Mouse (Mus musculus): Measurements from ENCODE around the gene Dpp9. TPM values are rescaled to one million over a fixed set of nuclear protein-coding genes. Genes with fewer than 3 reads are reported as not detected.

Dpp9 gene
- total and polyA plus RNA-seq, 3 experiments = 13.5 to 37.9 (median 23.0) TPM

GRCm38 (mm10) chr17:56196860-56197259 lies 21.8 kb downstream of the Dpp9 start:
- dilution Hi-C loops (cut with MboI; ENCODE audit: extremely low pct_ligation_motif_present, extremely low pct_unique_long_range_greater_than_20kb, low sequenced_read_pairs) (no loop called here), in situ Hi-C loops (cut with MboI; ENCODE audit: low pct_ligation_motif_present, low pct_unique_long_range_greater_than_20kb, low sequenced_read_pairs) (no loop called here)
- no peak overlapping the region for H3K9ac ChIP-seq (ENCODE audit: insufficient read depth, low read depth)
- peaks cover 68 to 90% of the 10 kb centered on the region in 2 experiments for H3K36me3 ChIP-seq (replicated peaks in 1 of 2; ENCODE audit: control insufficient read depth in 1 of 2, insufficient read depth in 1 of 2, low read length in 1 of 2)
- TF ChIP-seq ZKSCAN1 (IDR thresholded peaks at IDR 0.05; ENCODE audit: borderline replicate concordance, low read depth, low read length) = no peak
- no peak for TF ChIP-seq JUN (IDR thresholded peaks at IDR 0.05; ENCODE audit: insufficient read depth, low read depth, low read length)
- TF ChIP-seq TBP (conservative IDR thresholded peaks at IDR 0.05; ENCODE audit: low read depth, low read length) = no peak
- no peak for TF ChIP-seq CHD2 (IDR thresholded peaks at IDR 0.05; ENCODE audit: low read length)
- no peak for TF ChIP-seq MEF2A (IDR thresholded peaks at IDR 0.05; ENCODE audit: borderline replicate concordance, low read depth, low read length)
- TF ChIP-seq ZC3H11A (IDR thresholded peaks at IDR 0.05; ENCODE audit: low read depth, low read length) = no peak
- peak; percentile 60 for TF ChIP-seq RAD21 (IDR thresholded peaks at IDR 0.05; ENCODE audit: low read depth, low read length)
- TF ChIP-seq BHLHE40 (IDR thresholded peaks at IDR 0.05; ENCODE audit: low read depth, low read length) = no peak
- no peak for TF ChIP-seq IRF4 (IDR thresholded peaks at IDR 0.05; ENCODE audit: low read depth, low read length)
- TF ChIP-seq USF2 (conservative IDR thresholded peaks at IDR 0.05; ENCODE audit: low read depth, low read length) = no peak
- TF ChIP-seq ZMIZ1 (IDR thresholded peaks at IDR 0.05; ENCODE audit: low read depth, low read length) = no peak
- no peak for TF ChIP-seq MAZ (IDR thresholded peaks at IDR 0.05; ENCODE audit: low read depth, low read length)
- no peak for TF ChIP-seq RCOR1 (conservative IDR thresholded peaks at IDR 0.05; ENCODE audit: low read depth, low read length)
- TF ChIP-seq SMC3 (IDR thresholded peaks at IDR 0.05; ENCODE audit: low read depth, low read length) = peak; percentile 36
- no peak for TF ChIP-seq TCF12 (IDR thresholded peaks at IDR 0.05; ENCODE audit: low read depth, low read length)
- TF ChIP-seq CHD1 (IDR thresholded peaks at IDR 0.05; ENCODE audit: low read depth, low read length) = no peak
- TF ChIP-seq PAX5 (IDR thresholded peaks at IDR 0.05; ENCODE audit: low read length) = no peak
- no peak for TF ChIP-seq ELF1 (IDR thresholded peaks at IDR 0.05; ENCODE audit: low read depth, low read length)
- peak in 1 of 2 experiments; percentile 70; a peak in 3 of 4 replicates for TF ChIP-seq CTCF (conservative IDR thresholded peaks at IDR 0.05 in 1 of 2, IDR thresholded peaks at IDR 0.05 in 1 of 2; ENCODE audit: low read depth in 2 of 2, low read length in 2 of 2)
- no peaks in the 10 kb centered on the region for H3K27me3 ChIP-seq (replicated peaks)
- H3K9me3 ChIP-seq (replicated peaks; ENCODE audit: low read length) = peaks cover 8% of the 10 kb centered on the region
- H3K4me2 ChIP-seq (ENCODE audit: insufficient read depth, low read depth, poor library complexity, severe bottlenecking) = no peak overlapping the region
- H3K27ac ChIP-seq (ENCODE audit: insufficient read depth, low read depth) = no peak overlapping the region
- no peaks in the 10 kb centered on the region for H3K79me2 ChIP-seq (replicated peaks; ENCODE audit: control insufficient read depth, extremely low read depth, insufficient read depth, poor library complexity, severe bottlenecking)
- peaks cover 0 to 4% of the 10 kb centered on the region in 2 experiments; a peak in 2 of 4 replicates for H3K4me1 ChIP-seq (ENCODE audit: control insufficient read depth in 1 of 2, insufficient read depth in 2 of 2)
- no peak overlapping the region for H3K4me3 ChIP-seq (replicated peaks in 1 of 3; ENCODE audit: low read depth in 2 of 3, low read length in 2 of 3, poor library complexity in 1 of 3)
- DNase-seq (ENCODE audit: extremely low read depth) = no peak

- no peak overlapping the region for H3K4me3 ChIP-seq (replicated peaks in 1 of 3; ENCODE audit: low read depth in 2 of 3, low read length in 2 of 3, poor library complexity in 1 of 3)
Observed at GRCm38 (mm10) chr17:56194765-56195164, 23.9 kb downstream of the Dpp9 start.

More at GRCm38 (mm10) chr17:56194765-56195164, 23.9 kb downstream of the Dpp9 start:
- dilution Hi-C loops (cut with MboI; ENCODE audit: extremely low pct_ligation_motif_present, extremely low pct_unique_long_range_greater_than_20kb, low sequenced_read_pairs) = no loop called here
- Histone ChIP-seq H3K27me3 (replicated peaks) (no peaks in the 10 kb centered on the region), H3K4me2 (ENCODE audit: insufficient read depth, low read depth, poor library complexity, severe bottlenecking) (no peak overlapping the region), H3K27ac (ENCODE audit: insufficient read depth, low read depth) (no peak overlapping the region), H3K9ac (ENCODE audit: insufficient read depth, low read depth) (no peak overlapping the region), H3K79me2 (replicated peaks; ENCODE audit: control insufficient read depth, extremely low read depth, insufficient read depth, poor library complexity, severe bottlenecking) (no peaks in the 10 kb centered on the region), H3K9me3 (replicated peaks; ENCODE audit: low read length) (peaks cover 8% of the 10 kb centered on the region), H3K4me1 (ENCODE audit: control insufficient read depth in 1 of 2, insufficient read depth in 2 of 2) (peaks cover 0 to 4% of the 10 kb centered on the region in 2 experiments; a peak in 2 of 4 replicates), H3K36me3 (replicated peaks in 1 of 2; ENCODE audit: control insufficient read depth in 1 of 2, insufficient read depth in 1 of 2, low read length in 1 of 2) (peaks cover 65 to 95% of the 10 kb centered on the region in 2 experiments)
- in situ Hi-C loops (cut with MboI; ENCODE audit: low pct_ligation_motif_present, low pct_unique_long_range_greater_than_20kb, low sequenced_read_pairs) = no loop called here
- no peak for TF ChIP-seq MEF2A (IDR thresholded peaks at IDR 0.05; ENCODE audit: borderline replicate concordance, low read depth, low read length)
- TF ChIP-seq TCF12 (IDR thresholded peaks at IDR 0.05; ENCODE audit: low read depth, low read length) = no peak
- no peak for TF ChIP-seq SIN3A (IDR thresholded peaks at IDR 0.05; ENCODE audit: low read length)
- TF ChIP-seq MAZ (IDR thresholded peaks at IDR 0.05; ENCODE audit: low read depth, low read length) = no peak
- TF ChIP-seq ZKSCAN1 (IDR thresholded peaks at IDR 0.05; ENCODE audit: borderline replicate concordance, low read depth, low read length) = no peak
- no peak for TF ChIP-seq ELF1 (IDR thresholded peaks at IDR 0.05; ENCODE audit: low read depth, low read length)
- TF ChIP-seq ZC3H11A (IDR thresholded peaks at IDR 0.05; ENCODE audit: low read depth, low read length) = no peak
- TF ChIP-seq MAX (IDR thresholded peaks at IDR 0.05; ENCODE audit: low read length) = no peak
- no peak for TF ChIP-seq TBP (conservative IDR thresholded peaks at IDR 0.05; ENCODE audit: low read depth, low read length)
- no peak for TF ChIP-seq KAT2A (IDR thresholded peaks at IDR 0.05; ENCODE audit: insufficient replicate concordance, low read length)
- no peak for TF ChIP-seq MAFK (IDR thresholded peaks at IDR 0.05; ENCODE audit: insufficient replicate concordance, low read length)
- no peak for TF ChIP-seq CTCF (conservative IDR thresholded peaks at IDR 0.05 in 1 of 2, IDR thresholded peaks at IDR 0.05 in 1 of 2; ENCODE audit: low read depth in 2 of 2, low read length in 2 of 2)
- TF ChIP-seq USF1 (IDR thresholded peaks at IDR 0.05; ENCODE audit: low read depth, low read length) = no peak
- TF ChIP-seq UBTF (IDR thresholded peaks at IDR 0.05; ENCODE audit: low read depth, low read length) = no peak
- TF ChIP-seq ETS1 (conservative IDR thresholded peaks at IDR 0.05; ENCODE audit: low read depth, low read length) = no peak
- no peak for TF ChIP-seq PAX5 (IDR thresholded peaks at IDR 0.05; ENCODE audit: low read length)
- TF ChIP-seq RAD21 (IDR thresholded peaks at IDR 0.05; ENCODE audit: low read depth, low read length) = no peak
- no peak for TF ChIP-seq GABPA (IDR thresholded peaks at IDR 0.05; ENCODE audit: insufficient replicate concordance, low read depth, low read length)
- no peak for TF ChIP-seq USF2 (conservative IDR thresholded peaks at IDR 0.05; ENCODE audit: low read depth, low read length)
- DNase-seq (ENCODE audit: extremely low read depth) = no peak
